Mouse (Mus musculus) midbrain, embryonic 13.5 days (tissue): ENCODE results near the gene Sohlh1. TPM values are rescaled to one million over a fixed set of nuclear protein-coding genes. Genes with fewer than 3 reads are reported as not detected.
"Not testable (repeated sequence)": the region's sequence is repeated elsewhere in the genome, so short reads cannot be mapped to it uniquely, and the experiment has no call there.

Source experiments
- ATAC-seq: fragments of 200-750 bp; cut with Nextera tagmentation; 2 replicates; pipeline ENCODE4 v1.8.0; 2017; ENCODE audit warnings: mild to moderate bottlenecking, moderate TSS enrichment, moderate library complexity
- H3K27ac ChIP-seq: fragments of 300-500 bp; sonication (generic); 2 replicates; pipeline ENCODE4 v1.5.1; 2015; ENCODE audit warnings: inconsistent platforms, mild to moderate bottlenecking, moderate library complexity
- H3K27me3 ChIP-seq: fragments of 300-500 bp; sonication (generic); 2 replicates; pipeline ENCODE4 v1.6.1; 2015; ENCODE audit warnings: mild to moderate bottlenecking, inconsistent platforms
- H3K36me3 ChIP-seq: fragments of 300-500 bp; sonication (generic); 2 replicates; pipeline ENCODE4 v1.6.1; 2015; ENCODE audit warnings: mild to moderate bottlenecking, inconsistent platforms
- H3K4me1 ChIP-seq: fragments of 300-500 bp; sonication (generic); replicated peaks from 2 replicates; pipeline ENCODE4 v1.6.1; 2015; ENCODE audit warnings: inconsistent platforms
- H3K4me2 ChIP-seq: fragments of 300-500 bp; sonication (generic); replicated peaks from 2 replicates; pipeline ENCODE4 v1.6.1; 2015; ENCODE audit warnings: moderate library complexity, mild to moderate bottlenecking, inconsistent platforms
- H3K4me3 ChIP-seq: fragments of 300-500 bp; sonication (generic); replicated peaks from 2 replicates; pipeline ENCODE4 v1.5.1; 2015; ENCODE audit warnings: mild to moderate bottlenecking, inconsistent platforms
- H3K9ac ChIP-seq: fragments of 300-500 bp; sonication (generic); replicated peaks from 2 replicates; pipeline ENCODE4 v1.6.1; 2015; ENCODE audit warnings: mild to moderate bottlenecking, inconsistent platforms
- H3K9me3 ChIP-seq: fragments of 300-500 bp; sonication (generic); 2 replicates; pipeline ENCODE4 v1.6.1; 2016; ENCODE audit warnings: mild to moderate bottlenecking, inconsistent platforms
- WGBS: fragments of 180-500 bp; shearing (Covaris S2); methylation state at CpG from one replicate; pipeline ENCODE4 v1.1.7; 2015; 5-methylcytosine and 5-hydroxymethylcytosine counted together
- polyA plus RNA-seq: library from polyadenylated mRNA; unstranded; fragments of >200 nt; fragmentation: Nextera tagmentation; extraction: Ambion mirVana; gene quantifications from 2 replicates; pipeline ENCODE4 v1.2.1, GENCODE M21; 2015

Gene Sohlh1
- polyA plus RNA-seq, 1 experiment from 2014 or later, result not detected

DNA sequence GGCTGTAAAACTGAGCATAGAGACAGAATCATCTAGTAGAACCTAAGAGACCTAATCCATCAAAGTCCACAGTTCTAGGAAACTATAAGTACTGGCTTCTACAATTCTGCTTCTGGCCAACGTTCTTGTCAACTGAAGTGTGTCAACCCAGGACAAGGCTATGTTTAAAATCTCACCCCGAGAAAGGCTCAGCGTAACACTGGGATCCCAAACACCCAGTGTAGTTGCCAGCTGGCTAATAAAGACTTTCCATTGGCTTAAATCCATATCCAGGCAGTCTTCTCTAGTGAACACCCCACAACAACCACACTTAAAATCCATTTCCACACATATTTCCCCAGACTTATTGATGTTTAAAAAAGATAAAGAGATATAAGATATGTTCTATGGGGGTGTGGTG lies 16.3 kb downstream of the Sohlh1 start:
- Histone ChIP-seq H3K9me3 (no peaks in the 10 kb centered on the region), H3K9ac (no peak overlapping the region), H3K36me3 (no peaks in the 10 kb centered on the region), H3K27ac (no peak overlapping the region), H3K4me3 (no peak overlapping the region), H3K27me3 (no peaks in the 10 kb centered on the region), H3K4me1 (no peaks in the 10 kb centered on the region), H3K4me2 (no peak overlapping the region)
- WGBS, result 86% methylated on average over 3 of the region's 3 CpGs
- no peak for ATAC-seq

DNA sequence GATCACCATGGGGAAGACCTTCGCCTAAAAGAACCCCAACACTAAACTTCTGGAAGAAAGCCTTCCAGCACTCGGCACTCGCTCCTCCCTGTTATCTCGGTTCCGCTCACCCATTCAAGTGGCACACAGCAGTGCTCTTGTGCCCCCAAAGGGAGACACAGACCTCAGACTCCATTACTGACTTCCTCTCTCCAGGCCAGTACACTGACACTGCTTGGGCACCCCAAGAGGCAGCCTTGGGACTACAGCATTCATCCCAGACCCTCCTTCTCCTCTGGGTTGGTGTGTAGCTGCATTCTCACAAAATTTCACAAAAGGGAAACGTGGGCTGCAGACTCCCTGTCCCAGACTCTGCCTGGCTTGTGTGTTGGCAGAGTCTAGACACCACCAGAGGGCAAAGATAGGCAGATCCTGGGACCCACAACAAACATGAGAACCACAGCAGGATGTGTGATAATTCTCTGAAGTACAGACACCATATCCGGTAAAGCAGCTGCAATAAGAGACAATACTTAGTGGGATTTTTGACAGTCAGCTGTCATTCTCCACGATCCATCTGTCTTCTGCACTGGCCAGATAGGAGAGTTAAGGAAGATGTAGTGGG lies 18.6 kb downstream of the Sohlh1 start:
- ATAC-seq, result no peak
- Histone ChIP-seq H3K4me3 (no peak overlapping the region), H3K4me2 (no peak overlapping the region), H3K9me3 (no peaks in the 10 kb centered on the region), H3K4me1 (no peaks in the 10 kb centered on the region), H3K27me3 (no peaks in the 10 kb centered on the region), H3K9ac (no peak overlapping the region), H3K27ac (no peak overlapping the region), H3K36me3 (no peaks in the 10 kb centered on the region)
- 81% methylated on average over 8 of the region's 8 CpGs for WGBS

DNA sequence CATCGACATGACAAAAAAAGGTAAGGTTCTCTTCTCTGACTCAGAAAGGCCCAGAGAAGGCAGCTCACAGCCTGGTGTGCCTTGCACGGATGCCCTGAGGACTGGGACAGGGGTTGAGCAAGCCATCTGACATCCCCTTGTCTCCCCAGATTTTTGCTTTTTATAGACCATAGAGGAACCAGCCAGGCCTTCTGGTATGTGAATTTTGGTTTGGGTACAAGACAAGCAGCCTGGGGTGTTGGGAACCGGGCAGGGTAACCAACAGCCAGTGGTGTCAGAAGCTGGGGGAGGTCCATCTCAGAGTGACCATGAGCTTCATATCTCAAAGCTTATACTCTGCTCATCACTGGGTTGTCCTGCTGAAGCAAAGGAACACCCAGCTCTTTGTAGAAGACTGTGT lies 22.3 kb downstream of the Sohlh1 start:
- no peak for ATAC-seq
- WGBS, result 91% methylated on average over 3 of the region's 3 CpGs

DNA sequence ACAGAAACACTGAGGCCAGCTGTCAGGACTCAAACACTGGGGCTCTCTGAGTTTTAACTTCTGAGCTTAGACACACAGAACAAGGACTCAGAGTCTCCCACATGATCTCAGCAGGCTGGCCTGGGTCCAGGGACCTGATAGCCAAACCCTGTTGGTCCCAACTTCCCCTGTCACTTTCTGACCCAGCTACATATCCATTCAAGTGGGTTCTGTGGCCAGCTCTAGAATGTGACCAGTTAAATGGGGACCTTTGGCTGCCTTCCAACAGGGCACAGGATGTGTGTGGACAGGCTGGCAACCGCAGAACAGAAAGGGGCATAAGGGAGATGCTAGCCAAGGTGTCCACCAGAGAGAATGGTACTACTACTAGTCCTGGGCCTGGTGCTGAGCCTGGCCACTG lies 24.2 kb downstream of the Sohlh1 start, which contains the start of gene Lcn9:
TSS of gene Lcn9 (plus strand) at position 348 of the 400 bp plus-strand sequence.
- no peak within 1 kb of the TSS for H3K4me3 ChIP-seq
- no peaks in the 10 kb centered on the region for H3K9me3 ChIP-seq
- H3K9ac ChIP-seq, result no peak within 1 kb of the TSS
- no peak within 1 kb of the TSS for H3K4me2 ChIP-seq
- no peaks in the 10 kb centered on the region for H3K27me3 ChIP-seq
- H3K4me1 ChIP-seq, result no peaks in the 10 kb centered on the region
- H3K27ac ChIP-seq, result no peak within 1 kb of the TSS
- ATAC-seq, result no peak
- WGBS, result 93% methylated on average over 1 of the region's 1 CpGs
- no peaks in the 10 kb centered on the region for H3K36me3 ChIP-seq

More for the DNA sequence above, 22.3 kb downstream of the Sohlh1 start:
- Histone ChIP-seq H3K9me3 (no peaks in the 10 kb centered on the region), H3K4me2 (no peak overlapping the region), H3K9ac (no peak overlapping the region), H3K27me3 (no peaks in the 10 kb centered on the region), H3K4me1 (no peaks in the 10 kb centered on the region), H3K36me3 (no peaks in the 10 kb centered on the region), H3K4me3 (no peak overlapping the region), H3K27ac (no peak overlapping the region)

DNA sequence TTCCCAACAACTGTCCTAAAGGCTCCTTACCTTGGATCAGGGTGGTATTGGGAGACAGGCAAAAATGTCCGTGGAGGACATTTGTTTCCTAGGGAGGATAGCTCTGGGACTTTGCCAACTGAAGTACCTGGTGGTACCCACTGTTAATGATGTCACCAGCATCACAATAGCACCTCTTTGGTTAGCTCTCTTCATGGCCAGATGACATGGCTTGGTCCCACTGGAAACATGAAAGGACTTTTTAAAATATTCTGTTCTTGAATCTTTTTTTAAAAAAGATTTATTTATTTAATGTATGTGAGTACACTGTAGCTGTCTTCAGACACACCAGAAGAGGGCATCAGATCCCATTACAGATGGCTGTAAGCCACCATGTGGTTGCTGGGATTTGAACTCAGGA lies 31.3 kb downstream of the Sohlh1 start, which contains the start of gene Glt6d1:
TSS of gene Glt6d1 (minus strand) at position 101 of the 400 bp plus-strand sequence.
- not testable (repeated sequence) for H3K4me1 ChIP-seq, H3K27ac ChIP-seq, H3K9ac ChIP-seq, H3K4me2 ChIP-seq, ATAC-seq, H3K9me3 ChIP-seq, H3K4me3 ChIP-seq, H3K27me3 ChIP-seq, H3K36me3 ChIP-seq
- 79% methylated on average over 1 of the region's 1 CpGs for WGBS

DNA sequence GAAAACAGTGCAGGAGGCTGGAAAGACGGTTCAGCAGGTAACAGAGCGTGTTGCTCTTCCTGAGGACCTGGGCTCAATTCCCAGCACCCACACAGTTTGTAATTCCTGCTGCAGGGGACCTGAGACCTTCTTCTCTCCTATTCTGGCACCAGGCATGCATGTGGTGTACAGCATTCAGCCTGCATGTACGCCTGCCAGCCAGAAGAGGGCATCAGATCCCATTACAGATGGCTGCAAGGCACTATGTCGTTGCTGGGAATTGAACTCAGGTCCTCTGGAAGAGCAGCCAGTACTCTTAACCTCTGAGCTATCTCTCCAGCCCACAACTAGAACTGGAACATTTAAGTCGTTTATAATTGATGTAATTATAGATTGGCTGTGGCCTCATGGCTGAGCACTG lies 33.7 kb downstream of the Sohlh1 start:
- Histone ChIP-seq H3K27me3 (no peaks in the 10 kb centered on the region), H3K27ac (no peak overlapping the region), H3K4me3 (no peak overlapping the region), H3K9me3 (no peaks in the 10 kb centered on the region), H3K36me3 (no peaks in the 10 kb centered on the region), H3K4me2 (no peak overlapping the region), H3K4me1 (no peaks in the 10 kb centered on the region), H3K9ac (no peak overlapping the region)
- 82% methylated on average over 5 of the region's 5 CpGs for WGBS
- no peak for ATAC-seq

DNA sequence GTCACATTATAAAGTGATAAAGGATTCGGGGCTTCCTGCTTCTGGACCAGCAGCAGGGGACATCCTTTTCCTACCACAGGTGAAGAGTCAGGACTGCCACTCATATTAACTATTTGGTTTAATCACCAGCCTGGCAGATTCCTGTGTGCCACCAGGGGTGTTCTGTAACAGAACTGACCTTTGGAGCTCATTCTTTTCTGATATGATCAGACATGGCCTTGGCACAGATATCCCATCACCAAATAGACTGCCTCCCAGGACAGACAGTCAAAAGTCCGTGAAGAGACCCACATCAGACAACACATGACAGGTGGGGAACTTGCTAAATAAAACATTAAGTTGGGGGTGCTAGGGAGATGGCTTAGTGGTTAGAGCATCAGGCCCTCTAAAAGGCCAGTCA lies 35.3 kb downstream of the Sohlh1 start:
- WGBS, result 77% methylated on average over 2 of the region's 2 CpGs
- H3K27ac ChIP-seq, result no peak overlapping the region
- no peak overlapping the region for H3K4me3 ChIP-seq
- H3K4me2 ChIP-seq, result no peak overlapping the region
- no peaks in the 10 kb centered on the region for H3K9me3 ChIP-seq
- no peak for ATAC-seq
- no peaks in the 10 kb centered on the region for H3K36me3 ChIP-seq
- H3K9ac ChIP-seq, result no peak overlapping the region
- H3K27me3 ChIP-seq, result no peaks in the 10 kb centered on the region
- H3K4me1 ChIP-seq, result no peaks in the 10 kb centered on the region

DNA sequence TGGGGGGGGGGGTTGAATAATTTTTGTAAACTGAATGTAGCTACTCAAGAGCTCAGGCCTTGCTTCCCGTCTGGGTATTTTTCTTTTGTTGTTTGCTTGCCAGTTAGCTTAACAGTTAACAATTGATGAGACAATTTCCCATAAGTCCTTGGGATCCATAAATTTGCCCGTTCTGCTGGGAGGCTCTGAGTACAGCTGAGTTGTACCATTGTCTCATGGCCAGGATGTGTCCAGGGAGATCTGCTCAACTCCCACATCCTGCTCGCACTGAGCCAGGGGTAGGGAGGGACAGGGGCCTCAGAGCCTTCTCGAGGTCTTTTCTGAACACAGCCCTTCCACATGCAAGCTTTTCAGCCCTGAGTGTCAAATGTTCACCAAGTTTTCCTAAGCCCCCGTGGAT lies 49.0 kb downstream of the Sohlh1 start:
- 36% methylated on average over 5 of the region's 5 CpGs for WGBS
- H3K27me3 ChIP-seq, result no peaks in the 10 kb centered on the region
- H3K9ac ChIP-seq, result no peak overlapping the region

DNA sequence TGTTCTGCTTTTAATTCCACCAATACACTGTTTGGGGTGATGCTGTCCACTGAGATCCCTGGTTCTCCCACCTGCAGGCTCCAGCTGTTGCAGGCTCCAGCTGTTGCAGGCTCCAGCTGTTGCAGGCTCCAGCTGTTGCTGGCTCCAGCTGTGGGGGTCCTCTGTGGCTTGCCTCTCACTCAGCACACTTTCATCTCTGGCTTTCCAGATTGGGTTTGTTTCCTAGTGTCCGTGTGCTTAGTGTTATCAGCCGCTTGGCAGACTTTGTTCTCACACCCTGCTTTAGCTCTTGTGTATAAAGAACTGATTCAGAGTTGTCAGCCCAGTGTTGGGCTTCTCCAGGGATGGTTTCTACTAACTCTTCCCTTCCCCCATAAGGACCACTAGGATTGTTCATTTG lies 49.4 kb downstream of the Sohlh1 start:
- Histone ChIP-seq H3K4me1 (peaks cover 11% of the 10 kb centered on the region), H3K27ac (no peak overlapping the region), H3K36me3 (no peaks in the 10 kb centered on the region), H3K27me3 (no peaks in the 10 kb centered on the region), H3K9ac (no peak overlapping the region), H3K4me2 (no peak overlapping the region), H3K9me3 (no peaks in the 10 kb centered on the region), H3K4me3 (no peak overlapping the region)
- WGBS, result 37% methylated on average over 2 of the region's 2 CpGs
- no peak for ATAC-seq

More for the DNA sequence above, 49.0 kb downstream of the Sohlh1 start:
- Histone ChIP-seq H3K4me3 (no peak overlapping the region), H3K27ac (no peak overlapping the region), H3K9me3 (no peaks in the 10 kb centered on the region), H3K36me3 (no peaks in the 10 kb centered on the region), H3K4me1 (peaks cover 11% of the 10 kb centered on the region), H3K4me2 (no peak overlapping the region)
- ATAC-seq, result no peak

Other genes with a start within 250 kb of the Sohlh1 start
- gene Rabl6, start 238.7 kb downstream of the Sohlh1 start, polyA plus RNA-seq, result 67.2 and 75.9 TPM in 2 replicates
- gene Ccdc183, start 229.6 kb downstream of the Sohlh1 start, polyA plus RNA-seq, result 0.24 and 0.47 TPM in 2 replicates
- 27.5 and 32.3 TPM in 2 replicates for gene Tmem141, start 225.2 kb downstream of the Sohlh1 start, polyA plus RNA-seq
- 1.1 and 1.8 TPM in 2 replicates for gene Fcna, start 219.2 kb downstream of the Sohlh1 start, polyA plus RNA-seq
- not detected in 2 replicates for gene Lcn8, start 194.1 kb downstream of the Sohlh1 start, polyA plus RNA-seq
- not detected in 2 replicates for gene Lcn5, start 189.3 kb downstream of the Sohlh1 start, polyA plus RNA-seq
- not detected in 2 replicates for gene Lcn6, start 170.5 kb downstream of the Sohlh1 start, polyA plus RNA-seq
- not detected in 2 replicates for gene Lcn10, start 164.5 kb downstream of the Sohlh1 start, polyA plus RNA-seq
- gene Obp2a, start 147.2 kb downstream of the Sohlh1 start, polyA plus RNA-seq, result not detected in 2 replicates
- gene Bmyc, start 140.5 kb downstream of the Sohlh1 start, polyA plus RNA-seq, result 98.4 and 100 TPM in 2 replicates
- not detected in 2 replicates for gene Obp2b, start 110.2 kb downstream of the Sohlh1 start, polyA plus RNA-seq
- not detected in 2 replicates for gene Lcn3, start 81.7 kb downstream of the Sohlh1 start, polyA plus RNA-seq
- gene Lcn11, start 70.2 kb downstream of the Sohlh1 start, polyA plus RNA-seq, result not detected in 2 replicates
- gene Gm13539, start 65.0 kb downstream of the Sohlh1 start, polyA plus RNA-seq, result not detected in 2 replicates
- not detected in 2 replicates for gene Glt6d1, start 31.4 kb downstream of the Sohlh1 start, polyA plus RNA-seq
- not detected in 2 replicates for gene Lcn9, start 24.1 kb downstream of the Sohlh1 start, polyA plus RNA-seq
- gene Kcnt1, start 16.5 kb upstream of the Sohlh1 start, polyA plus RNA-seq, result 4.4 and 5.9 TPM in 2 replicates
- 49.6 and 59.1 TPM in 2 replicates for gene Camsap1, start 136.0 kb upstream of the Sohlh1 start, polyA plus RNA-seq
- gene Ubac1, start 174.5 kb upstream of the Sohlh1 start, polyA plus RNA-seq, result 93.6 and 104 TPM in 2 replicates